Mouse (Mus musculus) heart, adult 2 months (tissue): ENCODE results near the gene Arel1.

Experiments used
- CTCF ChIP-seq: fragments of 200-600 bp; IDR thresholded peaks from 2 replicates; pipeline ENCODE4 v1.8.1; 2022; ENCODE audit warnings: antibody characterized with exemption, mild to moderate bottlenecking, moderate library complexity
- EP300 ChIP-seq: fragments of 200-500 bp; IDR thresholded peaks from 2 replicates; pipeline ENCODE4 v1.6.1; 2011; ENCODE audit warnings: low read depth, low read length, control low read depth; ENCODE audit not compliant: insufficient read depth
- POLR2A ChIP-seq: fragments of 200-500 bp; IDR thresholded peaks from 2 replicates; pipeline ENCODE4 v1.6.1; 2011; ENCODE audit warnings: mild to moderate bottlenecking, low read depth, low read length, control low read depth; ENCODE audit not compliant: insufficient read depth

DNA sequence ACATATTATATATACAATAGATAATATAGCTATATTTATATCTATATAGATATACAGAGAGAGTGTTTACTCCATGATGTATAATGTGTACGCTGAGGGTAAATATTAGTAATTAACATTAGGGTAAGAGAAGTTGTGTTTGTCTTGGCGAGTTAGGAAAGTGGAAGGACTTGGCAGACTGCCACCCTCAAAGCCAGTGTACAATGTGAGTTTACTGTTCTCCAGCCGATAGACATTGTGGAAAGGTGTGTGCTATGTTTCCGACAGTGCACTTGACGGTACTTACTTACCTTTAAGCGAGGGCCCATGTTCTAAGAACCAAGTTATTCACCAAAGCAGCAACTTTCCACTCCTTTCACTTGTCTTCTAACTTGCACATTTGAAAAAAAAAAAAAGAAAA, 19.9 kb downstream of the Arel1 start:
- TF ChIP-seq CTCF (no peak), EP300 (no peak), POLR2A (no peak)
